Mouse (Mus musculus) kidney, postnatal 0 days (tissue): ENCODE data around the gene Aldh16a1. TPM values are rescaled to one million over a fixed set of nuclear protein-coding genes. Genes with fewer than 3 reads are reported as not detected.
"Not testable (repeated sequence)": the region's sequence is repeated elsewhere in the genome, so short reads cannot be mapped to it uniquely, and the experiment has no call there.

Experiments
- ATAC-seq: fragments of 200-750 bp; cut with Nextera tagmentation; replicated peaks from 2 replicates; pipeline ENCODE4 v1.8.0; 2017; ENCODE audit warnings: low read depth, moderate number of reproducible peaks, moderate TSS enrichment, moderate library complexity; ENCODE audit not compliant: low FRiP score
- DNase-seq: peaks from one replicate; pipeline ENCODE4 v3.0.0-alpha.2; 2016; ENCODE audit warnings: low spot score
- H3K27ac ChIP-seq: fragments of 300-500 bp; sonication (generic); 2 replicates; pipeline ENCODE4 v1.5.1; 2014; ENCODE audit warnings: mild to moderate bottlenecking
- H3K27me3 ChIP-seq: fragments of 300-500 bp; sonication (generic); 2 replicates; pipeline ENCODE4 v1.6.1; 2014; ENCODE audit warnings: low read length, mixed read lengths; ENCODE audit not compliant: insufficient read depth
- H3K36me3 ChIP-seq: fragments of 300-500 bp; sonication (generic); 2 replicates; pipeline ENCODE4 v1.6.1; 2014; ENCODE audit warnings: low read length, mixed read lengths; ENCODE audit not compliant: insufficient read depth
- H3K4me1 ChIP-seq: fragments of 300-500 bp; sonication (generic); replicated peaks from 2 replicates; pipeline ENCODE4 v1.6.1; 2014; ENCODE audit warnings: antibody characterized with exemption, low read length, mixed read lengths; ENCODE audit not compliant: insufficient read depth
- H3K4me2 ChIP-seq: fragments of 300-500 bp; sonication (generic); 2 replicates; pipeline ENCODE4 v1.6.1; 2014; ENCODE audit warnings: mild to moderate bottlenecking, low read length, moderate library complexity, mixed read lengths
- H3K4me3 ChIP-seq: fragments of 300-500 bp; sonication (generic); replicated peaks from 2 replicates; pipeline ENCODE4 v1.5.1; 2014; ENCODE audit warnings: low read depth, low read length
- H3K9ac ChIP-seq: fragments of 300-500 bp; sonication (generic); 2 replicates; pipeline ENCODE4 v1.6.1; 2014; ENCODE audit warnings: low read depth, low read length
- H3K9me3 ChIP-seq: fragments of 300-500 bp; sonication (generic); replicated peaks from 2 replicates; pipeline ENCODE4 v1.6.1; 2016; ENCODE audit warnings: low read length, inconsistent platforms, mixed read lengths
- CTCF ChIP-seq: IDR thresholded peaks from 2 replicates; pipeline ENCODE4 v1.5.1; 2016; ENCODE audit warnings: antibody characterized with exemption, low read depth, mild to moderate bottlenecking, moderate library complexity
- WGBS: fragments of 180-500 bp; shearing (Covaris S2); extraction: QIAGEN DNeasy Blood & Tissue Kit; methylation state at CpG from one replicate; pipeline ENCODE4 v1.1.7; 2014; 5-methylcytosine and 5-hydroxymethylcytosine counted together
- polyA plus RNA-seq: library from polyadenylated mRNA; unstranded; fragments of >200 nt; fragmentation: Nextera tagmentation; extraction: Ambion mirVana; gene quantifications from 2 replicates; pipeline ENCODE4 v1.2.1, GENCODE M21; 2015

Gene Aldh16a1
- polyA plus RNA-seq, 1 experiment from 2014 or later = 55.4 TPM

DNA sequence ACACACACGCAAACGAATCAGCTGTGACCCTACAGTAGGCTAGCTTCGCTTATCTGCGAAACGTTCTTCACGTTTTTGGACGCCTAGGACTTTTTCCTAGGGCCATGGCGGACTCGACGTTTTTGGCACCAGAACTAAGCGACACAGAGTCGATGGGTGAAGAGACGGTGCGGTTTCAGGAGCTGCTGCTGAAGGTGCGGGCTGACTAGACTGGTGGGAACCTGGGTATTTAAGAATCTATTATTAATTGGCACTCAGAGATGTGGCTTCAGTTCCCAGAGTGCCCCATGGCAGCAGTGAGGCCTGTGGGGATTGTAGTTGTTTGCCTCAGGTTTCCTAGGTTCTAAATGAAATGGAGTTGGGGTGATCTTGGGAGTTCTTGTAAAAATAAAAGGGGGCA, 1.8 kb upstream of the Aldh16a1 start:
- H3K9ac ChIP-seq = no peak overlapping the region
- no peak for DNase-seq
- WGBS = 94% methylated on average over 15 of the region's 15 CpGs

DNA sequence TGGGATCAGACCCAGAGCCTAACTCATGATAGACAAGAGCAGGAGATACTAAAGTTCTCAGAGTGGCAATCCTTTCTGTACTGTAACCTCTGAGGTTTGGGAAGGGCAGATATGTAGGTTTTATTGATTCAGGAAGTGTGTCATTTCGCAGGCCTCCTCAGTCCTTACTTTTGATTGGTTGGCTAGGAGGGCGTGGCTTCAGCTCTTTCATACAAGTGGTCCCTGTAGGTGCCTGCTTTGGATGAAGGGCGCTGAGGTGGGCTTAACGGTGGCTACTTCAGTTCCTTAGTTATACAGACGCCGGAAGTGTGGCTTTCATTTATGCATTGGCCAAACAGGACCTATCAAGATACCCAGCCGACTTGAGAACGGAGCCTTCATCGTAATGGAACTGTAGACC, 1.2 kb upstream of the Aldh16a1 start:
- Histone ChIP-seq H3K4me1 (peaks cover 5% of the 10 kb centered on the region), H3K4me3 (no peak overlapping the region), H3K9ac (no peak overlapping the region), H3K27ac (no peak overlapping the region), H3K27me3 (no peaks in the 10 kb centered on the region), H3K36me3 (peaks cover 13% of the 10 kb centered on the region; the same call in 1 of the 2 replicates), H3K9me3 (no peaks in the 10 kb centered on the region), H3K4me2 (0 out of 2 replicates have a peak overlapping the region, but pooled peaks have one; percentile 73)
- DNase-seq (no peak), ATAC-seq (no peak)
- 86% methylated on average over 9 of the region's 9 CpGs for WGBS
- TF ChIP-seq CTCF = no peak

More for the DNA sequence above, 1.8 kb upstream of the Aldh16a1 start:
- Histone ChIP-seq H3K4me3 (no peak overlapping the region), H3K27me3 (no peaks in the 10 kb centered on the region), H3K4me2 (no peak overlapping the region), H3K4me1 (no peaks in the 10 kb centered on the region), H3K9me3 (no peaks in the 10 kb centered on the region), H3K27ac (no peak overlapping the region), H3K36me3 (peaks cover 13% of the 10 kb centered on the region; the same call in 1 of the 2 replicates)
- no peak for TF ChIP-seq CTCF
- no peak for ATAC-seq

DNA sequence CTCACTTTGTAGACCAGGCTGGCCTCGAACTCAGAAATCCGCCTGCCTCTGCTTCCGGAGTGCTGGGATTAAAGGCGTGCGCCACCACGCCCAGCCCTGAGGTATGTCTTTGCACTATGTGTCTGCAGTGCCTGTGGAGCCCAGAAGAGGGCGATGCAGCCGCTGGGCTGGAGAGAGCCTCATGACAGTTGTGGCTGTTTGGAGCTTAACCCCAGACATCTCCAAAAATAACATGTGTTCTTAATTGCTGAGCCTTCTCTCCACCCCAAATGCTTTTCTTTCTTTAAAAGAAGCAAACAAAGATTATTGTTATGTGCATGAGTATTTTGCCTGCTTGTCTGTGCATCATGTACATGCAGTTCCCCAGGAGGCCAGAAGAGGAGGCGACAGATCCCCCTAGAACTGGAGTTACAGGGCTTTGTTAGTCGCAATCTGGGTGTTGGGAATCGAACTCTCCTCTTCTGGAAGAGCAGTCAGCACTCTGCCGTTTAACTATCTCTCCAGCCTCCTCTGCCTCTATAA, 670 bp upstream of the Aldh16a1 start:
- H3K9me3 ChIP-seq = no peaks in the 10 kb centered on the region
- H3K36me3 ChIP-seq = peaks cover 11% of the 10 kb centered on the region; the same call in 1 of the 2 replicates
- H3K4me2 ChIP-seq = peak overlapping the region; percentile 73
- no peak overlapping the region for H3K9ac ChIP-seq
- 82% methylated on average over 12 of the region's 12 CpGs for WGBS
- H3K4me3 ChIP-seq = peak overlapping the region; percentile 48
- 0 out of 2 replicates have a peak overlapping the region, but pooled peaks have one; percentile 93 for H3K27ac ChIP-seq
- ATAC-seq (peak; percentile 11; the same call in 1 of the 2 replicates), DNase-seq (peak; percentile 61)
- peak; percentile 73 for TF ChIP-seq CTCF
- peaks cover 7% of the 10 kb centered on the region for H3K4me1 ChIP-seq
- H3K27me3 ChIP-seq = no peaks in the 10 kb centered on the region

GRCm38 (mm10) chr7:45153586-45153985, 798 bp downstream of the Aldh16a1 start:
- Histone ChIP-seq H3K27ac (peak overlapping the region; percentile 93), H3K36me3 (peaks cover 3% of the 10 kb centered on the region; the same call in 1 of the 2 replicates), H3K4me3 (peak overlapping the region; percentile 48), H3K9ac (peak overlapping the region; percentile 66), H3K27me3 (no peaks in the 10 kb centered on the region), H3K4me2 (peak overlapping the region; percentile 73), H3K4me1 (peaks cover 7% of the 10 kb centered on the region), H3K9me3 (no peaks in the 10 kb centered on the region)
- no peak for TF ChIP-seq CTCF
- 4% methylated on average over 5 of the region's 5 CpGs for WGBS
- ATAC-seq (no peak), DNase-seq (no peak)

DNA sequence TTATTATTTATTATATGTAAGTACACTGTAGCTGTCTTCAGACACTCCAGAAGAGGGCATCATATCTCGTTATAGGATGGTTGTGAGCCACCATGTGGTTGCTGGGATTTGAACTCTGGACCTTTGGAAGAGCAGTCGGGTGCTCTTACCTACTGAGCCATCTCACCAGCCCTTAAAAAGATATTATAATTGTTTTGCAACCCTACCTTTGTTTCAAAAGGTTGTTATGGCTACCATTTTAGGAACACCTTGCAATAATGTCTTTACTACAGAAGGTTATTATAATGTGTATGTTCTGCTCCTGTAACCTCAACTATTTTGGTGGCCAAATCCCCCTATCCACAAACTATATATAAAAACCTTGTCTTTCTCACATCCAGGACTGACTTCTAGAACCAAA, 1.3 kb downstream of the Aldh16a1 start:
- 88% methylated on average over 2 of the region's 2 CpGs for WGBS
- H3K9ac ChIP-seq, ATAC-seq, DNase-seq, H3K27ac ChIP-seq, H3K36me3 ChIP-seq, H3K4me1 ChIP-seq, H3K27me3 ChIP-seq, H3K9me3 ChIP-seq, H3K4me3 ChIP-seq: not testable (repeated sequence)
- peak overlapping the region; percentile 73 for H3K4me2 ChIP-seq

DNA sequence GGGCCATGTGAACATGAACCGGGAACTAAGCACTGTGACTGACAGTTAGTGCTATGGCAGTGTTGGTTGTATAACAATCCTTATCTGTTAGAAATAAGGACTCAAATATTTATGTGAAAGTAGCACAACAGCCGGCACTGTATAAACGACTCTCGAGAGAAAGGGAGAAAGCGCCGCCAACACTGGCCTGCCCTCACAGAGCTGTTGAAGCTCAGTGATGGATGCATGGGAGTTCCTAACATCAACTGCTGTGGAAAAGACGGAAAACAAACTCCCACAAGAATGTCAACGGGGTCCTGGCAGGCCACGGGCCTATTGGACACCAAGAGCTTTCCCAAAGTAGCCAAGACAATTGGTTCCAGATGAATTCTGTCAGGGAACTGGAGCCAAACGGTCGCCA, 3.1 kb downstream of the Aldh16a1 start:
- peak; percentile 90 for DNase-seq
- no peak for ATAC-seq
- Histone ChIP-seq H3K27ac (peak overlapping the region; percentile 80), H3K36me3 (0 out of 2 replicates have a peak, but pooled peaks cover 5% of the 10 kb centered on the region), H3K4me2 (no peak overlapping the region), H3K27me3 (no peaks in the 10 kb centered on the region), H3K9me3 (no peaks in the 10 kb centered on the region), H3K9ac (no peak overlapping the region), H3K4me1 (peaks cover 11% of the 10 kb centered on the region), H3K4me3 (no peak overlapping the region)
- 23% methylated on average over 11 of the region's 11 CpGs for WGBS
- no peak for TF ChIP-seq CTCF
